Mouse (Mus musculus): ENCODE measurements around the gene Tmem60. TPM values are rescaled to one million over a fixed set of nuclear protein-coding genes. Genes with fewer than 3 reads are reported as not detected.

Tmem60 gene
- total RNA-seq, 2 experiments from 2014 or later, result 22.1 to 25.8 TPM

GRCm38 (mm10) chr5:20913372-20914275 is 31.6 kb downstream of the Tmem60 start:
- TF ChIP-seq CTCF (IDR thresholded peaks at IDR 0.05), result peak; percentile 79
- peak; percentile 66 to 69 for DNase-seq (ENCODE audit: extremely low spot score in 1 of 2, low spot score in 2 of 2)
- intact Hi-C loops (cut with DNase I), result loop anchor here (2.0 to 5.0 kb wide), 2 partner anchors 39 to 55 kb away; no protein-coding TSS in a partner anchor
- no peak overlapping the region for H3K27ac ChIP-seq
- H3K4me3 ChIP-seq, result no peak overlapping the region

DNA sequence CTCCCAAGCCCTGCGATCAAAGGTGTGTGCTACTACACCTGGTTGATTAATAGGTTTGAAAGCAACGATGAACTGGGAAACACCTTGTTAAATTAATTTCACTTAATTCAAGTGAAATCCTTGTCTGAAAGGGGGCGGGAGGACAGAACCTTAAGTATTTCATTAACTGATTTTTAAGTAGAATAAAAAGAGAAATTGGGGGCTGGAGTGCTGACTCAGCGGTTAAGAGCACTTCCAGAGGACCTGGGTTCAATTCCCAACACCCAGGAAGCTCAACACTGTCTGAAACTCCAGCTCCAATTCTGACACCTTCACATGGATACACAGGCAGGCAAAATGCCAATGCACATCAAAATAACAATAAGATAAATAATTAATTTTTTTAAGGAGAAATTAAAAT is 37.0 kb downstream of the Tmem60 start:
- Histone ChIP-seq H3K4me3 (no peak overlapping the region), H3K27ac (no peak overlapping the region)
- TF ChIP-seq CTCF (IDR thresholded peaks at IDR 0.05), result no peak
- no peak for DNase-seq (ENCODE audit: extremely low spot score in 1 of 2, low spot score in 2 of 2)
- intact Hi-C loops (cut with DNase I), result no loop called here

DNA sequence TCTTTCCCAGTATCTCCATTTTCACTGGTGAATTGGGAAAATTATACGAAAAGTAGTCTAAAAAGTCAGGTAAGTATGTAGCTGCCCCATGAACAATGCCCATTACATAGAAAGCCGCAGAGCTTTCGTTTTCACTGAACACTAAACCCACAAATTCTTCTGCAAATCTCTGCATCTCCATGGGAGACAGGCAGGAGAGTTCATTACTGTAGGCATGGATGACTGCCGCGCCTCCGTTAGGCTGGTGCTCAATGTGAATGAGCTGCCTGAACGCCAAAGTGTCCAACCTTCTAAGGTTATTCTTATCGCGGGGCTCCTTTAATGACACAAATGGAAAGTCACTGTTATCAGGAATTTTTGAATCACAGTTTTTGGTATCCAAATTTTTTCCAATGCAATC is 37.6 kb downstream of the Tmem60 start:
- H3K27ac ChIP-seq, result no peak overlapping the region
- TF ChIP-seq CTCF (IDR thresholded peaks at IDR 0.05), result no peak
- H3K4me3 ChIP-seq, result no peak overlapping the region
- no peak for DNase-seq (ENCODE audit: extremely low spot score in 1 of 2, low spot score in 2 of 2)
- intact Hi-C loops (cut with DNase I), result no loop called here

GRCm38 (mm10) chr5:20924608-20925007 is 42.6 kb downstream of the Tmem60 start:
- intact Hi-C loops (cut with DNase I), result no loop called here
- H3K4me3 ChIP-seq, result no peak overlapping the region
- no peak overlapping the region for H3K27ac ChIP-seq
- no peak for TF ChIP-seq CTCF (IDR thresholded peaks at IDR 0.05)
- no peak for DNase-seq (ENCODE audit: extremely low spot score in 1 of 2, low spot score in 2 of 2)

GRCm38 (mm10) chr5:20925451-20925850 is 43.5 kb downstream of the Tmem60 start:
- Histone ChIP-seq H3K4me3 (no peak overlapping the region), H3K27ac (no peak overlapping the region)
- DNase-seq (ENCODE audit: extremely low spot score in 1 of 2, low spot score in 2 of 2), result no peak
- no peak for TF ChIP-seq CTCF (IDR thresholded peaks at IDR 0.05)
- intact Hi-C loops (cut with DNase I), result no loop called here

- intact Hi-C loops (cut with DNase I), result no loop called here
- no peak for DNase-seq (ENCODE audit: extremely low spot score in 1 of 2, low spot score in 2 of 2)
- TF ChIP-seq CTCF (IDR thresholded peaks at IDR 0.05), result no peak
- no peak overlapping the region; the same call in 1 of the 2 replicates for H3K27ac ChIP-seq
- H3K4me3 ChIP-seq, result no peak overlapping the region
Observed at GRCm38 (mm10) chr5:20929669-20930151, 47.7 kb downstream of the Tmem60 start.

DNA sequence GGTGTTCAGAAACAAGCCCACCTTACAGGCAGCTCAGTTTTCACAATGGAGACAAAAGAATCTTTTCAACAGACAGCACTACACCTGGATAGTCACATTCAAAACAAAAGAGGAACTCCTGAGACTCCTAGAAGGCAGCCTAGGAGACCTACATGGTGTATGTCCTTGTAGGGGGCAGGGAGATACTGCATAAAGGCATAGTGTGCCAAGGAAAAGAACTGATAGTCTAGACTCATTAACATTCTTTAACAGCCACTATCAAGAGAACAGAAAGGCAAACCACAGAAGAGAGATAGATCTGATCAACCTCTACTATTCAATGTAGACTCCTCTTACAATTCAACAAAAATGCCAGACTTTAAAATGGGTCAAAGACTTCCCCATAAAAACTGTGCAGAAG is 48.4 kb downstream of the Tmem60 start:
- H3K4me3 ChIP-seq, result no peak overlapping the region
- TF ChIP-seq CTCF (IDR thresholded peaks at IDR 0.05), result no peak
- H3K27ac ChIP-seq, result no peak overlapping the region; the same call in 1 of the 2 replicates
- no peak for DNase-seq (ENCODE audit: extremely low spot score in 1 of 2, low spot score in 2 of 2)
- intact Hi-C loops (cut with DNase I), result no loop called here

DNA sequence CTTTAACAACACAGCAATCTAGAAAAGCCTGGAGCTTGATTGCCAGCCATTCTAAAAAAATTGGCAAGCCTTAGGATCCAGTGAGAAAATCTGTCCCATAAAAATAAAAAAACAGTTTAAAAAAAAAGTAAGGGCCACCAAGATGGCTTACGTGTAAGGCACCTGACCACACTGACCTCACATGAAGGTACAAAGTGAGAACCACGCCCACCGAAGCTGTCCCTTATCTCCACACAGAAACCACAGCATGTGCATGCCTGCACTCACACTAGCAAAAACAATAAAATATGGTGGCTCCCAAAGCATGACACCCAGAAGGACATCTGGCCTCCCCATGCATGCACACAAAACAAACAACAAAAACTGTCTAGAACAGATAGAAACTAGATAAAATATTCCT is 49.3 kb downstream of the Tmem60 start:
- DNase-seq (ENCODE audit: extremely low spot score in 1 of 2, low spot score in 2 of 2), result no peak
- no peak overlapping the region for H3K27ac ChIP-seq
- no peak overlapping the region for H3K4me3 ChIP-seq
- intact Hi-C loops (cut with DNase I), result no loop called here
- TF ChIP-seq CTCF (IDR thresholded peaks at IDR 0.05), result no peak

- no peak overlapping the region for H3K4me3 ChIP-seq
- H3K27ac ChIP-seq, result no peak overlapping the region
- intact Hi-C loops (cut with DNase I), result no loop called here
- no peak for TF ChIP-seq CTCF (IDR thresholded peaks at IDR 0.05)
- no peak for DNase-seq (ENCODE audit: extremely low spot score in 1 of 2, low spot score in 2 of 2)
Observed at GRCm38 (mm10) chr5:20932585-20932984, 50.6 kb downstream of the Tmem60 start.

- Histone ChIP-seq H3K4me3 (no peak overlapping the region), H3K27ac (no peak overlapping the region)
- intact Hi-C loops (cut with DNase I), result no loop called here
- TF ChIP-seq CTCF (IDR thresholded peaks at IDR 0.05), result no peak
- no peak for DNase-seq (ENCODE audit: extremely low spot score in 1 of 2, low spot score in 2 of 2)
Observed at GRCm38 (mm10) chr5:20935934-20936333, 53.9 kb downstream of the Tmem60 start.

Other genes with a start within 250 kb of the Tmem60 start
- gene Phtf2, start 67 bp upstream of the Tmem60 start, total RNA-seq (2021), result 10 to 100 TPM; 14.9 to 23.1 TPM
- 10 to 100 TPM; 16.8 to 17.8 TPM for gene Rsbn1l, start 74.2 kb downstream of the Tmem60 start, total RNA-seq (2021)
- 10 to 100 TPM; 40.4 to 42.2 TPM for gene Ptpn12, start 173.7 kb downstream of the Tmem60 start, total RNA-seq (2021)